Mouse (Mus musculus) midbrain, embryonic 13.5 days (tissue): ENCODE measurements at regions not wholly inside any gene's neighbourhood (a gene's known extent, or its start where the extent isn't known, plus 50 kb on each side); places are given as distances from the start of the nearest gene placed in this dataset.

ENCODE experiments used
- ATAC-seq: fragments of 200-750 bp; cut with Nextera tagmentation; 2 replicates; pipeline ENCODE4 v1.8.0; 2017; ENCODE audit warnings: mild to moderate bottlenecking, moderate TSS enrichment, moderate library complexity
- H3K27ac ChIP-seq: fragments of 300-500 bp; sonication (generic); 2 replicates; pipeline ENCODE4 v1.5.1; 2015; ENCODE audit warnings: inconsistent platforms, mild to moderate bottlenecking, moderate library complexity
- H3K27me3 ChIP-seq: fragments of 300-500 bp; sonication (generic); 2 replicates; pipeline ENCODE4 v1.6.1; 2015; ENCODE audit warnings: mild to moderate bottlenecking, inconsistent platforms
- H3K36me3 ChIP-seq: fragments of 300-500 bp; sonication (generic); 2 replicates; pipeline ENCODE4 v1.6.1; 2015; ENCODE audit warnings: mild to moderate bottlenecking, inconsistent platforms
- H3K4me1 ChIP-seq: fragments of 300-500 bp; sonication (generic); replicated peaks from 2 replicates; pipeline ENCODE4 v1.6.1; 2015; ENCODE audit warnings: inconsistent platforms
- H3K4me2 ChIP-seq: fragments of 300-500 bp; sonication (generic); replicated peaks from 2 replicates; pipeline ENCODE4 v1.6.1; 2015; ENCODE audit warnings: moderate library complexity, mild to moderate bottlenecking, inconsistent platforms
- H3K4me3 ChIP-seq: fragments of 300-500 bp; sonication (generic); replicated peaks from 2 replicates; pipeline ENCODE4 v1.5.1; 2015; ENCODE audit warnings: mild to moderate bottlenecking, inconsistent platforms
- H3K9ac ChIP-seq: fragments of 300-500 bp; sonication (generic); replicated peaks from 2 replicates; pipeline ENCODE4 v1.6.1; 2015; ENCODE audit warnings: mild to moderate bottlenecking, inconsistent platforms
- H3K9me3 ChIP-seq: fragments of 300-500 bp; sonication (generic); 2 replicates; pipeline ENCODE4 v1.6.1; 2016; ENCODE audit warnings: mild to moderate bottlenecking, inconsistent platforms
- WGBS: fragments of 180-500 bp; shearing (Covaris S2); methylation state at CpG from one replicate; pipeline ENCODE4 v1.1.7; 2015; 5-methylcytosine and 5-hydroxymethylcytosine counted together

DNA sequence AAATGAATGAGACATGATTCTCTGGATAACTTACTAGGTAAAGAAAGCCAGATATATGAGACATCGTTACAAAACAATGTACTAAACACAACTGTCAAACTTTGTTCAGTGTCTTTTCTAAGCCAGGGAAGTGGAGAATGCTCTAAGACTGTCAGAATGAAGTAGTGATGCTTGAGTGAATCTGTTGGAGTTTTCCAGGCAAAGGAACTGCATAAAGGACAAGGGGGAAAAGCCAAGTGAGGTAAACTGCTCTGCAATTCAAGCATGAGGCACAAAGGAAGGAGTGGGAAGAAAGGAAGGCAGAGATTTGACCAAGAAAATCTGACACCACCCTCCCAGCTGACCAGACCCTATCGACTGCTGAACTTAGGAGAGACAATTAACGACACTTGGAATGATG lies 500.3 kb upstream of the Rps6ka3 start:
- no peak for ATAC-seq
- Histone ChIP-seq H3K9me3 (no peaks in the 10 kb centered on the region), H3K36me3 (no peaks in the 10 kb centered on the region), H3K4me3 (no peak overlapping the region), H3K4me1 (no peaks in the 10 kb centered on the region), H3K4me2 (no peak overlapping the region), H3K9ac (no peak overlapping the region), H3K27me3 (no peaks in the 10 kb centered on the region), H3K27ac (no peak overlapping the region)
- 70% methylated on average over 3 of the region's 3 CpGs for WGBS

- Histone ChIP-seq H3K27ac (no peak overlapping the region), H3K9ac (no peak overlapping the region), H3K4me3 (no peak overlapping the region), H3K9me3 (no peaks in the 10 kb centered on the region), H3K27me3 (no peaks in the 10 kb centered on the region), H3K36me3 (no peaks in the 10 kb centered on the region), H3K4me1 (no peaks in the 10 kb centered on the region), H3K4me2 (no peak overlapping the region)
- no peak for ATAC-seq
- 66% methylated on average over 3 of the region's 3 CpGs for WGBS
These were observed 465.4 kb upstream of the Rps6ka3 start for GRCm38 (mm10) chrX:158744738-158745137.

GRCm38 (mm10) chrX:158745766-158746541 lies 464.2 kb upstream of the Rps6ka3 start:
- Histone ChIP-seq H3K4me3 (no peak overlapping the region), H3K9me3 (no peaks in the 10 kb centered on the region), H3K27ac (no peak overlapping the region), H3K9ac (no peak overlapping the region), H3K4me2 (no peak overlapping the region), H3K4me1 (no peaks in the 10 kb centered on the region), H3K36me3 (no peaks in the 10 kb centered on the region), H3K27me3 (no peaks in the 10 kb centered on the region; the same call in 1 of the 2 replicates)
- 77% methylated on average over 3 of the region's 3 CpGs for WGBS
- ATAC-seq, result no peak
